Mouse (Mus musculus): ENCODE measurements around the gene Adi1. TPM values are rescaled to one million over a fixed set of nuclear protein-coding genes. Genes with fewer than 3 reads are reported as not detected.

Gene Adi1
- total RNA-seq, 2 experiments from 2014 or later = 55.4 to 62.9 TPM

- no peak for DNase-seq
Measured at GRCm38 (mm10) chr12:28694231-28694630, 19.2 kb downstream of the Adi1 start.

- DNase-seq = no peak
Measured at GRCm38 (mm10) chr12:28694776-28695175, 19.7 kb downstream of the Adi1 start.

DNA sequence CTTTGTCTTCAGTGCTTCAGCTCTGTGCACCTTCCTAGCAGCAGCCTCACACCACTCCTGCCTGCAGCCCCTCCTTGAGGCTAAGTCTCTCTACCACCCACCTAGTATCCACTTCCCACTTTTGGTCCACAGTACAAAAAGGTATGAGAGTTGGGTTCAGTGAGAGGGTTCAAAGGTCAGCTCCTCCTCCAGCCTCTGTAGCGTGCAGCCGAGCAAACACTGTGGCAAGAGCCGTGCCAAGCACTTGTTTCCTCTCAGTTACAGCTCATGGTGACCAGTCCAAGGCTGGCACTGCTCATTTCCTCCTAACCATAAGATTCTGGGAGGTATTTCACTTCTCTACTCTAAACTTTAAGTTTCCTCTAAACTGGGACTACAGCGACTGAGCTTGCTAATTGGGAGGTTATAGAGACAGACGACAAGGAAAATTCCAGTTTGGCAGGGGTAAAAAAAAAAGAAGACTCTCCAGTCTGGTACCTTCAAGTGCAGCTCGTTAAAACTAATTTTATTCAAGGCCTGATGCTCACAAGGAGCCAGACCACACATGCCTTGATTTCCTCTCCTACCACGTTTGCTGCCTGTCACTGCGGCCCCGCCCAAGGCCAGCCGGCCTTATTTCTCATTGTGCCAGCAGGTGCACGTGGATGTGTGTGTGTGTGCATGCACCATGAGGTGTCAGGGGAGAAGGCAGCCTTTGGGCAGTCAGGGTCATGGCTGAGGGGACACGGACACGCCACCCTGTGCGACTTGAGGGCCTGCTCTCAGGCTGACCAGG lies 23.0 kb downstream of the Adi1 start:
- DNase-seq = no peak

- DNase-seq = no peak
Measured at GRCm38 (mm10) chr12:28699086-28699485, 24.1 kb downstream of the Adi1 start.

DNA sequence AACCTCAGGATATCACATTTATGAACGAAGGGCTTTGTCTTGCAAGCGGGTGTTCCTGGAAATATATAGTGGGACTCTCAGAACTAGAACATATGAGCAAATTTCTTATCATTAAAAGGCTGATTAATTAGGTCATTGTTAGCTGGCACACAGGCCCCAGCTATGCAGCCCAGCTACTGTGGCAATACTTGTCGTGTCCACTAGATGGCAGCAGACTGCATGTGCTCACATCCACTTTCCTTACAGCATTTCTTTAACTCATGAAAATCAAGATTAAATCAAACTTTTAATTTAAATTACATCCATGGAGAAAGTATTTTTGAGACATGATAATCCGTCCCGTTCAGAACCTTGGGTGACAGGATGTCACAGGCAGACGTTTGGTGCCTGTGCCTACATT lies 24.6 kb downstream of the Adi1 start:
- peak; percentile 82 for DNase-seq

DNA sequence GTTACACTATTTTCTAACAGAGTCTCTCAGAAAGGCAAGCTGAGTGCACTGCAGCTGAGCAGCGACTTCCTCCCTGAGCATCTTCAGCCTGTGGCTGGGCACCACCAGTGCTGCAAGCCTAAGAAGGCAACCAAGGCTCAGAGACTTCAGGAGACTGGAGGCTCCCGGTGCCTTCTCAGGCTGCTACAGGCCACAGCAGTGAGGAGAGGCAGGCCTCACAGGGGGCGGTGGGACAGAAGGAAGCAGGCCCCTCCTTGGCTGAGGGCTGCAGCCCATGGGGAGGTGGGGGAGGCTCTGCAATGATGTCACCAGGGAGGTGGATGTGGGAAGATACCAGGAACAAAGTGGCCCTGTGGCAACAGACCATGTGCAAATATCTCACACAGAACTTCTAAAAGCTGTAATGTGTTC lies 25.1 kb downstream of the Adi1 start:
- DNase-seq = no peak

GRCm38 (mm10) chr12:28700561-28701025 lies 25.6 kb downstream of the Adi1 start:
- DNase-seq = peak; percentile 81

GRCm38 (mm10) chr12:28701302-28701701 lies 26.3 kb downstream of the Adi1 start:
- no peak for DNase-seq

DNA sequence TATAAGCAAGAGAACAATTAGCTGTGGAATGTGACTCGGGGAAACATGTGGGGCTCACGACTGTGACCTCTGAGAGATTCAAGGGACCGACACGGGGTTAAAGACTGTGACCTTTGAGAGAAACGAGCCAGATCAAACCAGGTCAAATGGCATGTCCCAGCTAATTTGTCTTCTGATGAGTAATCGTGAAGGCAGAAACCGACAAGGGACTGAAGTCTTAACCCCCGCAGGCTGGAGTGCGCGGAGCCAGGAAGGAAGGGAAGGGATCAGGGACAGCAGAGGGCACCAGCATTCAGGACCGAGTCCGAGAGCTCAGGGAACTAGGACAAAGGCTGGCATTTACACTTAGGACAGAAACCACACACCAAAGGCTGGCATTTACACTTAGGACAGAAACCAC lies 29.4 kb downstream of the Adi1 start:
- peak; percentile 45 for DNase-seq

DNA sequence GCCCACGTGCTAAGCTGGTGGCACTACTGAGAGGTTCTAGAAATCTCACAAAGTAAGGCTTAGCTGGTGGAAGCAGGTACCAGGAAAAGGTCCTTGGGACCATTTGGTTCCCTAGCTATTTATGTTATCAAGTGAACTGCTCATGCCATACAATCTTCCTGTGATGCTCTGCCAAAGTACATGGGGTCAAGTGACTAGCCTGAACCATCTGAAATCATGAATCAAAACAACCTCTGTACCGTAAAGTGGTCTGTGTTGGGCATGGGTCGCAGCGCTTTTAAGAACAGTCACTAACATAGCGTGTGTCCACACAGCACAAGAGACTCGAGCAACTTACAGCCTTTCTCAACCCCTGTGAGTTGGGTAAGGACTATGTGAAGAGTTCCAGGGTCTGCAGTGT lies 30.2 kb downstream of the Adi1 start:
- no peak for DNase-seq

DNA sequence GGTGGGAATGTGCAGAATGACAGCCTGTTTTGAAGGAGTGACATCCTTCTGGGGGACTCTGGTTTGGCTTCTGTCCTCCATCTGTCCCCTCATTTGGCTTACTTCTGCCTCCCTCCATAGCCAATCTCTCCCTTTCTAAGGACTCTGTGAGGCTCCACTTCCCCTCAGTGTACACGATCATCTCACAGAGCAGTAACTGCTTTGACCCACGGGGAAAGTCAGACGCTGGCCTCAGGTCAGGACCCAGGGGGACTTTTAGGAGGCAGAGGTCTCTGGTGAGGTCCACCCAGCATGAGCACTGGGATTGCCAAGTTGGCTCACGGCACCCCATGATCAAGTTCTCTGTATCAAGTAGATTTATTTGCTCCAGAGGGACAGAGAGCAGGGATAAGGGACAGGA lies 33.1 kb downstream of the Adi1 start:
- DNase-seq = no peak

DNA sequence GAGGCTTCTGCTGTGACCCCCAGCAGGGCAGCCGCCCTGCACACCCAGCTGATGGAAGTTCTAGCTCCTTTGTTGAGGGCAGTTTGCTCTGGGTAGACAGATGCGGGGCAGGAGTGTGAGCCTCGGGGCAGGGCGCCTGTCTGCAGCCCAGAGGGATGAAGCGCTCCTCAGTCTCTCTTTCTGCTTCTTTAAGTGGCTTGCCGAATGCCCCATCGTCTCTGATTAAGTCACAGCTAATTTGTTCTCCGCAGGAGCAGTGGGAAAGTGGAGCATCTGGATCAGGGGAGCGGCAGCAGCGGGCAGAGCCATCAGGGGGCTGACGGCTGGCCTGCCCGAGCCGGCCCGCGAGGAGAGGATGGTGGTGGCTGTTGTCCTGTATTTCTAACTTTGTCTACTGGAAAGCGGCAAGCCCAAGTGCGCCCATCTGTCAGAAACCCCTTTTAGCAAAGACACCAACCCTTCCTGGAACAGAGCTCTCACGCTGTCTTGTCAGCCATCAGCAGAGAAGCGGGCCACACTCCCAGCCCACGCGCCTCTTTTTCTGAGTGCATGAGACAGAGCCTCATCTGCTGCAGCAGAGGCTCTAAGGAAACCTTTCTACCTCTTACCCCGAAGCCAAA lies 35.6 kb downstream of the Adi1 start:
- DNase-seq = no peak

GRCm38 (mm10) chr12:28714822-28715632 lies 40.0 kb downstream of the Adi1 start:
- DNase-seq = no peak

- DNase-seq = no peak
Measured at GRCm38 (mm10) chr12:28717066-28717465, 42.0 kb downstream of the Adi1 start.

DNA sequence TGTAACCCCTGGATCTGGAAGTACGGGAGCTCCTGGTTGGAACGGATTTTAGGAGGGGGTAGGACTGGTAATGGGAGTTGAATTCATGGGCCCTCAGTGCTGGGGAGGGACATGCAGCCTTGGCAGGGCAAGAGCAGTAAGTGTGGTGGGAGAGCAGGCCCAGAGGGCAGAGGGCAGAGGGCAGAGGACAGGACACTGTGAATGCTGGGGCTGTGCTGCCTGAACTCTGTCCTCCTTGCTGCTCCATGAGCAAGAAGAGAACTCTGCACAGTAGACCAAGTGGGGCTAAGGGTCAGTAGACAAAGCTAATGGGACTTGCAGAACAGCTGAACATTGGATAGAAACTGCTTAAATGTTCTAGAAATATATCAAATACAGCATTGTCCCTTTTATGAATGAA lies 43.1 kb downstream of the Adi1 start:
- no peak for DNase-seq

DNA sequence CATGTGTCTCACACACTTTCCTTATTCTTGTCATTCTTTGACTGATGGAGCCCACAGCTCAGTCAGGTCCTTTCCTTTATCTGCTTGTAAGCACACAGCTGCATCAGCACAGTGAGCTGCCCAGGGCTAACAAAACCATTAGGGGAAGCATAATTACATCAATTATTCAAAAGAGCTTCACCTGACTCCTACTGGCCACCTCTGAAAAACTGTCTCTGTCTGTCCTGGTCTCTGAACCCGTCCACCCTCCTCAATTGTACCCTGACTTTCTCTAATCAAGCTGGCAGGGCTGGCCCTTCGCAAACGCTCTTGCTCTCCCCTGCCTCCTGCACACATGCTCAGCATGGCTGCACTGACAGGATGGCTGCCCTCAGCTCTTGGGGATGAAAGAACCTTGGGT lies 49.3 kb downstream of the Adi1 start:
- DNase-seq = no peak

DNA sequence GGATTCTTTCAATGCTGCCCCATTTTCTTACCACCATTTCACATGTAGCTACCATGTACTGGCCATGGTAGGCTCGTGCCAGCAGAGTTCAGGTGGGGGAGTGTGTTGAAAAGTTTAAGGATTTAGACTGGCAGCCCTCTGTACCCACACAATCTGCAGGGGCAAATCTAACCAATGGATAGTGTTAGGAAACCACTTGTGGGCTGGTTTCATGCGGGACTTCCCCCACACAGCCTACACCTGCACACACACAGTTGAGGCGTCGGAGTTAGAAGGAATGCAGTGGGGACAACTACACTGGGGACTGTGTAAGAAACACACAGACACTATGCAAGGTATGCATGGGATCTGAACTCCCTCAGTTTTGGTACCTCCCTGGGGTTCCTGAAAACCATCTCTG lies 51.2 kb downstream of the Adi1 start:
- DNase-seq = no peak

DNA sequence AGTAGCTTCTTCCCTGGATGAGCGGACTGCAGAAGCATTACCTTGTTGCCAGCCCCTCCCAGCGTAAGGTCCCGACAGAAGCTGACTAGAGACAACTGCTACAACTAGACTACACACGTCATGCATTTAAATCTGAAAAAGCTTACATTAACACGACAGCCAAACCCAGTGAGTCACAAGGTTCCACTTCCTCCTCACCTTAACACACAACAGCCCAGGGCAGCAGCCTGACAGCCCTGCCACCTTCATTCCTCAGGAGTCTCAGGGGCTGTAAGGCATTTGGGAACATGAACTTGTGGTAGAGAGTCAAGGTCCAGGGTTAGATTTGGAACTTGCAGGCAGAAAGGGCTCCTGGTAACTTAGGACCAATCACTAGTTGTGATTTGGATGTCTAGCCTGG lies 52.0 kb downstream of the Adi1 start:
- DNase-seq = no peak

Small RNAs within 50 kb of the gene (microRNA-seq; reads per million reads assigned to microRNA genes)
- not detected for gene Mir6937

Other genes starting within 250 kb of the Adi1 start
- not detected for gene Dcdc2c, start 122.8 kb upstream of the Adi1 start, total RNA-seq (2021)
- gene Allc, start 92.7 kb upstream of the Adi1 start, total RNA-seq (2021) = not detected
- gene Colec11, start 51.9 kb upstream of the Adi1 start, total RNA-seq (2021) = 10 to 100 TPM in 1 of 2 experiments, 1 to 10 TPM in 1; 7.5 to 12.7 TPM
- 100 to 1,000 TPM; 512 to 544 TPM for gene Rps7, start 39.3 kb upstream of the Adi1 start, total RNA-seq (2021)
- gene Rnaseh1, start 25.6 kb upstream of the Adi1 start, total RNA-seq (2021) = 10 to 100 TPM; 12.4 to 12.7 TPM
- gene Trappc12, start 75.2 kb downstream of the Adi1 start, total RNA-seq (2021) = 10 to 100 TPM; 29.0 to 37.3 TPM
- 10 to 100 TPM; 14.8 to 15.5 TPM for gene Eipr1, start 76.6 kb downstream of the Adi1 start, total RNA-seq (2021)

Measured in adrenal gland, postnatal 10 days (tissue).